Mouse (Mus musculus): ENCODE results near the gene Vav3.
A peak's percentile ranks its signal among the peaks of the same experiment; 100 is the strongest.

Vav3 gene

GRCm38 (mm10) chr3:109487823-109488222 lies 147.4 kb downstream of the Vav3 start:
- DNase-seq (ENCODE audit: low read depth, low spot score) = no peak
- Histone ChIP-seq H3K36me3 (ENCODE audit: control insufficient read depth, insufficient read depth, low read length, poor library complexity, severe bottlenecking) (no peaks in the 10 kb centered on the region), H3K27me3 (ENCODE audit: control insufficient read depth, insufficient read depth, low read length, poor library complexity, severe bottlenecking) (no peaks in the 10 kb centered on the region)

GRCm38 (mm10) chr3:109488750-109489171 lies 148.3 kb downstream of the Vav3 start:
- H3K27me3 ChIP-seq (ENCODE audit: control insufficient read depth, insufficient read depth, low read length, poor library complexity, severe bottlenecking) = no peaks in the 10 kb centered on the region

GRCm38 (mm10) chr3:109490561-109491296 lies 150.3 kb downstream of the Vav3 start:
- Histone ChIP-seq H3K36me3 (ENCODE audit: control insufficient read depth, insufficient read depth, low read length, poor library complexity, severe bottlenecking) (no peaks in the 10 kb centered on the region), H3K27me3 (ENCODE audit: control insufficient read depth, insufficient read depth, low read length, poor library complexity, severe bottlenecking) (no peaks in the 10 kb centered on the region)
- DNase-seq (ENCODE audit: low read depth, low spot score) = no peak

More at GRCm38 (mm10) chr3:109488750-109489171, 148.3 kb downstream of the Vav3 start:
- DNase-seq (ENCODE audit: low read depth, low spot score) = no peak
- no peaks in the 10 kb centered on the region for H3K36me3 ChIP-seq (ENCODE audit: control insufficient read depth, insufficient read depth, low read length, poor library complexity, severe bottlenecking)

GRCm38 (mm10) chr3:109491568-109491967 lies 151.1 kb downstream of the Vav3 start:
- Histone ChIP-seq H3K36me3 (ENCODE audit: control insufficient read depth, insufficient read depth, low read length, poor library complexity, severe bottlenecking) (no peaks in the 10 kb centered on the region), H3K27me3 (ENCODE audit: control insufficient read depth, insufficient read depth, low read length, poor library complexity, severe bottlenecking) (no peaks in the 10 kb centered on the region)
- DNase-seq (ENCODE audit: low read depth, low spot score) = peak; percentile 82

- no peak for DNase-seq (ENCODE audit: low read depth, low spot score)
- Histone ChIP-seq H3K27me3 (ENCODE audit: control insufficient read depth, insufficient read depth, low read length, poor library complexity, severe bottlenecking) (no peaks in the 10 kb centered on the region), H3K36me3 (ENCODE audit: control insufficient read depth, insufficient read depth, low read length, poor library complexity, severe bottlenecking) (no peaks in the 10 kb centered on the region)
Observed at GRCm38 (mm10) chr3:109496461-109496860, 156.0 kb downstream of the Vav3 start.

GRCm38 (mm10) chr3:109497074-109497473 lies 156.6 kb downstream of the Vav3 start:
- H3K36me3 ChIP-seq (ENCODE audit: control insufficient read depth, insufficient read depth, low read length, poor library complexity, severe bottlenecking) = no peaks in the 10 kb centered on the region
- H3K27me3 ChIP-seq (ENCODE audit: control insufficient read depth, insufficient read depth, low read length, poor library complexity, severe bottlenecking) = no peaks in the 10 kb centered on the region
- DNase-seq (ENCODE audit: low read depth, low spot score) = no peak

GRCm38 (mm10) chr3:109499861-109500456 lies 159.5 kb downstream of the Vav3 start:
- H3K36me3 ChIP-seq (ENCODE audit: control insufficient read depth, insufficient read depth, low read length, poor library complexity, severe bottlenecking) = no peaks in the 10 kb centered on the region
- DNase-seq (ENCODE audit: low read depth, low spot score) = no peak
- H3K27me3 ChIP-seq (ENCODE audit: control insufficient read depth, insufficient read depth, low read length, poor library complexity, severe bottlenecking) = no peaks in the 10 kb centered on the region

GRCm38 (mm10) chr3:109509784-109510183 lies 169.3 kb downstream of the Vav3 start:
- DNase-seq (ENCODE audit: low read depth, low spot score) = no peak
- Histone ChIP-seq H3K27me3 (ENCODE audit: control insufficient read depth, insufficient read depth, low read length, poor library complexity, severe bottlenecking) (no peaks in the 10 kb centered on the region), H3K36me3 (ENCODE audit: control insufficient read depth, insufficient read depth, low read length, poor library complexity, severe bottlenecking) (0 out of 2 replicates have a peak, but pooled peaks cover 1% of the 10 kb centered on the region)

GRCm38 (mm10) chr3:109511849-109512248 lies 171.4 kb downstream of the Vav3 start:
- DNase-seq (ENCODE audit: low read depth, low spot score) = no peak
- H3K27me3 ChIP-seq (ENCODE audit: control insufficient read depth, insufficient read depth, low read length, poor library complexity, severe bottlenecking) = no peaks in the 10 kb centered on the region
- H3K36me3 ChIP-seq (ENCODE audit: control insufficient read depth, insufficient read depth, low read length, poor library complexity, severe bottlenecking) = 0 out of 2 replicates have a peak, but pooled peaks cover 1% of the 10 kb centered on the region

GRCm38 (mm10) chr3:109515479-109515878 lies 175.0 kb downstream of the Vav3 start:
- DNase-seq (ENCODE audit: low read depth, low spot score) = no peak
- no peaks in the 10 kb centered on the region for H3K27me3 ChIP-seq (ENCODE audit: control insufficient read depth, insufficient read depth, low read length, poor library complexity, severe bottlenecking)
- H3K36me3 ChIP-seq (ENCODE audit: control insufficient read depth, insufficient read depth, low read length, poor library complexity, severe bottlenecking) = 0 out of 2 replicates have a peak, but pooled peaks cover 1% of the 10 kb centered on the region

GRCm38 (mm10) chr3:109516372-109516771 lies 175.9 kb downstream of the Vav3 start:
- DNase-seq (ENCODE audit: low read depth, low spot score) = no peak
- Histone ChIP-seq H3K27me3 (ENCODE audit: control insufficient read depth, insufficient read depth, low read length, poor library complexity, severe bottlenecking) (no peaks in the 10 kb centered on the region), H3K36me3 (ENCODE audit: control insufficient read depth, insufficient read depth, low read length, poor library complexity, severe bottlenecking) (0 out of 2 replicates have a peak, but pooled peaks cover 1% of the 10 kb centered on the region)

GRCm38 (mm10) chr3:109522115-109522514 lies 181.7 kb downstream of the Vav3 start:
- no peak for DNase-seq (ENCODE audit: low read depth, low spot score)
- H3K36me3 ChIP-seq (ENCODE audit: control insufficient read depth, insufficient read depth, low read length, poor library complexity, severe bottlenecking) = no peaks in the 10 kb centered on the region
- no peaks in the 10 kb centered on the region for H3K27me3 ChIP-seq (ENCODE audit: control insufficient read depth, insufficient read depth, low read length, poor library complexity, severe bottlenecking)

- H3K36me3 ChIP-seq (ENCODE audit: control insufficient read depth, insufficient read depth, low read length, poor library complexity, severe bottlenecking) = no peaks in the 10 kb centered on the region
- DNase-seq (ENCODE audit: low read depth, low spot score) = no peak
- H3K27me3 ChIP-seq (ENCODE audit: control insufficient read depth, insufficient read depth, low read length, poor library complexity, severe bottlenecking) = no peaks in the 10 kb centered on the region
Observed at GRCm38 (mm10) chr3:109525825-109526224, 185.4 kb downstream of the Vav3 start.

- no peaks in the 10 kb centered on the region for H3K36me3 ChIP-seq (ENCODE audit: control insufficient read depth, insufficient read depth, low read length, poor library complexity, severe bottlenecking)
- no peaks in the 10 kb centered on the region for H3K27me3 ChIP-seq (ENCODE audit: control insufficient read depth, insufficient read depth, low read length, poor library complexity, severe bottlenecking)
- DNase-seq (ENCODE audit: low read depth, low spot score) = peak; percentile 76
Observed at GRCm38 (mm10) chr3:109526246-109526645, 185.8 kb downstream of the Vav3 start.

- DNase-seq (ENCODE audit: low read depth, low spot score) = no peak
- Histone ChIP-seq H3K36me3 (ENCODE audit: control insufficient read depth, insufficient read depth, low read length, poor library complexity, severe bottlenecking) (no peaks in the 10 kb centered on the region), H3K27me3 (ENCODE audit: control insufficient read depth, insufficient read depth, low read length, poor library complexity, severe bottlenecking) (no peaks in the 10 kb centered on the region)
Observed at GRCm38 (mm10) chr3:109526651-109527050, 186.2 kb downstream of the Vav3 start.
